Mouse (Mus musculus): Measurements from ENCODE around the gene Tbc1d4. TPM values are rescaled to one million over a fixed set of nuclear protein-coding genes. Genes with fewer than 3 reads are reported as not detected.
A peak's percentile ranks its signal among the peaks of the same experiment; 100 is the strongest.

Gene Tbc1d4
- polyA plus RNA-seq, 1 experiment = 10.6 TPM

DNA sequence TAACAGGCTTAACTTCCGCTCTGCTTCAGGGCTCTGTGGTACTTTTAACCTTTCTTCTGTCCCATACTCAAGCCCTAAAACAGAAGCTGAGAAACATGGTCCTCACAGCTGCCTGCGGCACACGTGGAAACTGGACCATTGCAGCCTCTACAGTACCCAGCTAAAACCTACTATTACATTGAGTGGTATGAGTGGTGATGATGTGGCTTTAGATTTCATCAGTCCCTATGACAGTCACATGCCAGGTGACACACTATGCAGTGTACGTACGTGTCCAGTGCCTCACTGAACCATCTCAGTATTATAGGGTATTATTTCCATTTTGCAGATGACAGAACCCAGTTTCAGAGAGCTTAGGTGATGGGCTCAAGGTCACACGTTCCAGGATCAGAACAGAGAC, 28.4 kb upstream of the Tbc1d4 start:
- WGBS = 88% methylated on average over 6 of the region's 6 CpGs
- no peak for DNase-seq

DNA sequence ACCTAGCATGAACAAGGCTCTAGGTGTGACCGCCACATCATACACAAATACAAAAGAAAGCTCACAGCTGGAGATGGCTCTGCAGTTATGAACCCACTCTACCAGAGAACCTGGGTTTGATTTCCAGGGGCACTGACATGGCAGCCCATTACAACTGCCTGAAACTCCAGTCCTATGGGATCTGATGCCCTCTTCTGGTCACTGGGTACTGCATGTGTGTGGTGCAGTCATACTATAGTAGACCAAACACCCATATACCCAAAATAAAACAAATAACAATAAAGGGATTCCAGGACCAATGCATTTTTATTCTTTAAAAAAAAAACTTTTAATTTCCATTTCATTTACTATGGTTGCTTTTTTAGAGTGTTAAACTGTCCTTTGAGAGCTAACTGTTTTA, 26.8 kb upstream of the Tbc1d4 start:
- no peak for DNase-seq
- H3K4me1 ChIP-seq (ENCODE audit: control insufficient read depth, insufficient read depth, low read length) = no peaks in the 10 kb centered on the region

More for the DNA sequence above, 28.4 kb upstream of the Tbc1d4 start:
- Histone ChIP-seq H3K4me3 (replicated peaks; ENCODE audit: extremely low read depth, low read depth, low read length) (no peak overlapping the region), H3K4me1 (ENCODE audit: control insufficient read depth, insufficient read depth, low read length) (no peaks in the 10 kb centered on the region)
- no peak for TF ChIP-seq POLR2A (IDR thresholded peaks at IDR 0.05; ENCODE audit: borderline replicate concordance, extremely low read depth, low read depth, low read length)
- no peak for TF ChIP-seq CTCF (IDR thresholded peaks at IDR 0.05; ENCODE audit: insufficient read depth, low read length)

DNA sequence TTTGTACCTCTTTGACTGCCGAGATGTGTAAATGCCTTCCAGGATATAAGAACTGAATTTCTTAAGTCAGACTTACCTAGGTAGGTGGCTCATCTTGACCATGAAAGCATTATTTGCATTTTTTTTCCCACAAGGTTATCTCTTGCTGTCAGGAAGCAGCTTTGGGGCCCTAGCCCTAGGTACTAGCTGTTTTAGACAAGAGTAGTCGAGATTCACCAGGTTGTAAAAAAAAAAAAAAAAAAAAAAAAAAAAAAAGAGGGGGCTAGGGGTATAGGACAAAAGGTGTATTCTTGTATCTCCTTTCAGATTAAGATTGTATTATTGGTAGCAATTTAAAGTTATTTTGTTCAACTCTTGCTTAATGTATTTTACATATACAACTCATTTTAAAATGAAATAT, 21.6 kb upstream of the Tbc1d4 start:
- WGBS = 80% methylated on average over 2 of the region's 2 CpGs
- Histone ChIP-seq H3K4me3 (replicated peaks; ENCODE audit: extremely low read depth, low read depth, low read length) (no peak overlapping the region), H3K4me1 (ENCODE audit: control insufficient read depth, insufficient read depth, low read length) (no peaks in the 10 kb centered on the region)
- TF ChIP-seq CTCF (IDR thresholded peaks at IDR 0.05; ENCODE audit: insufficient read depth, low read length) (no peak), POLR2A (IDR thresholded peaks at IDR 0.05; ENCODE audit: borderline replicate concordance, extremely low read depth, low read depth, low read length) (no peak)
- no peak for DNase-seq

More for the DNA sequence above, 26.8 kb upstream of the Tbc1d4 start:
- TF ChIP-seq CTCF (IDR thresholded peaks at IDR 0.05; ENCODE audit: insufficient read depth, low read length) = no peak
- TF ChIP-seq POLR2A (IDR thresholded peaks at IDR 0.05; ENCODE audit: borderline replicate concordance, extremely low read depth, low read depth, low read length) = no peak
- 97% methylated on average over 1 of the region's 1 CpGs for WGBS
- no peak overlapping the region for H3K4me3 ChIP-seq (replicated peaks; ENCODE audit: extremely low read depth, low read depth, low read length)

DNA sequence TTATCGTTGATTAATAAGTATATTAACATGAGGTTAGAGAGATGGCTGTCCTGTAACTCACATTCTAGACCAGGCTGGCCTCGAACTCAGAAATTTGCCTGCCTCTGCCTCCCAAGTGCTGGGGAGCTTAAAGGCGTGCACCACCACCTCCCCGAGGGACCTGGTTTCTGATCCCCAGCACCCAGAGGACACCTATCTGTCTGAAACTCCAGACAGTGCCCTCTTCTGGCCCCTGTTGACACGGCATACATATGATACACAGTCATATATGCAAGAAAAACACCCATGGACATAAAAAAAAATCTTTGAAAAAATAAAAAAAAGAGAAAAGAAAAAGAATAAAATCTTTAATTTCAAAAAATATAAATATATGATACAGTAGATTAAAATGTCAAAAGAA, 8.7 kb upstream of the Tbc1d4 start:
- H3K4me3 ChIP-seq (replicated peaks; ENCODE audit: extremely low read depth, low read depth, low read length) = no peak overlapping the region
- WGBS = 87% methylated on average over 5 of the region's 5 CpGs
- no peak for DNase-seq
- H3K4me1 ChIP-seq (ENCODE audit: control insufficient read depth, insufficient read depth, low read length) = no peaks in the 10 kb centered on the region
- TF ChIP-seq POLR2A (IDR thresholded peaks at IDR 0.05; ENCODE audit: borderline replicate concordance, extremely low read depth, low read depth, low read length) (no peak), CTCF (IDR thresholded peaks at IDR 0.05; ENCODE audit: insufficient read depth, low read length) (no peak)

DNA sequence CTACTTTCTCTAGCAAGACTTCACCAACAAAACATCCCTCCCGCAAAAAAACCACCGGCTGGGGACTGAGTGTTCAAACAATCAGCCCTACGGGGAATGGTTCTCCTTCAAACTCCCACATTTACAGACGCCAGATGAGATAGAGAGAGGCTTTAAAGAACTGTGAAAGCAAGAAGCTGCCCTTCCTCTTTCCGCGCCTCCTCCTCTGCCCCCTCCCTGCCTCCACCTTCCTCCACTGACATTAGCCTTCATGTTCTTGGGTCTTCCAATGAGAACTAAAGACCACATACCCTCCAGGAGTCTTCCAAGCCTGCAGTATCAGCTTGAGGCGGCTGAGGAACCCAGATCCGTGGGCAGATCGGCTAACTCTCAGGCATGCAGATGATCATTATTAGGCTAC, 7.2 kb upstream of the Tbc1d4 start:
- Histone ChIP-seq H3K4me3 (replicated peaks; ENCODE audit: extremely low read depth, low read depth, low read length) (no peak overlapping the region), H3K4me1 (ENCODE audit: control insufficient read depth, insufficient read depth, low read length) (no peaks in the 10 kb centered on the region)
- DNase-seq = no peak
- 65% methylated on average over 9 of the region's 9 CpGs for WGBS
- TF ChIP-seq POLR2A (IDR thresholded peaks at IDR 0.05; ENCODE audit: borderline replicate concordance, extremely low read depth, low read depth, low read length) = no peak
- TF ChIP-seq CTCF (IDR thresholded peaks at IDR 0.05; ENCODE audit: insufficient read depth, low read length) = no peak

DNA sequence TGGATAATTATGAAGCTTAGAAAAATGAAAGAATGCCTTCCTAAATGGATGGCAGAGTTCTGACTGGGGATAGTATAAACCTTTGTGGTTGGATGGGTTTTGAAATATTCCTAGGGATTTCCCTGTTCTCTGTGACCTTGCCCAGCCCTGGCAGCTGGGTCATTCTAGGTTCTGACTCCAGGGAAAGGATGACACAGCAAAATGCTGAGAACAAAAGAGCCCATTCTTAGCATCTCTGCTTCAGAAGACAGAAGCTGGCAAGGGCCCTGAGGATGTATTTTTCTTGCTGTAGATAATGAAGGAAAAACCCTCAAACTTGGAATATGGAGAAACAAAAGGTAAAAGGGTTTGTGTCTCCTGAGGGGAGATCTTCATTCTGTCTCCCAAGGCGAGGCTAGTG, 4.2 kb upstream of the Tbc1d4 start:
- no peak for TF ChIP-seq POLR2A (IDR thresholded peaks at IDR 0.05; ENCODE audit: borderline replicate concordance, extremely low read depth, low read depth, low read length)
- no peak for TF ChIP-seq CTCF (IDR thresholded peaks at IDR 0.05; ENCODE audit: insufficient read depth, low read length)
- H3K4me1 ChIP-seq (ENCODE audit: control insufficient read depth, insufficient read depth, low read length) = no peaks in the 10 kb centered on the region
- no peak for DNase-seq
- no peak overlapping the region for H3K4me3 ChIP-seq (replicated peaks; ENCODE audit: extremely low read depth, low read depth, low read length)
- WGBS = 85% methylated on average over 1 of the region's 1 CpGs

DNA sequence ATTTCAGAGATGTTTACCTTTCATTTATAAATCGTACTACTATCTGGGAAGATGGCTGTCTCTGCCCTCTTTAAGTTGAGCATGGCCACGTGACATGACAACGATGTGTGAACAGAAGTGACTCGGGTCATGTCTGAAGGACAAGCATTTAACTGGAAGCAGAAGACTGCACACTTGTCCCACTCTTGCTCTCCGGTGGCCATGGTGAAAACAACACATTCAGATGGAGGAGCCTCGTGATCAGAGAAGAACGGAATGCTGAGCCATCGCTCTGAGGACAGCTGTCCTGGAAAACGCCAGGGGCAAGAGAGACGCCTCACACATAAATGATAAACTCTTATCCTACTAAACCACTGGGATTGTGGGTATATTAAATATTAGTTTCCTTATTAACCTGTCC, 1.7 kb upstream of the Tbc1d4 start:
- Histone ChIP-seq H3K4me3 (replicated peaks; ENCODE audit: extremely low read depth, low read depth, low read length) (no peak overlapping the region), H3K4me1 (ENCODE audit: control insufficient read depth, insufficient read depth, low read length) (no peaks in the 10 kb centered on the region)
- WGBS = 69% methylated on average over 10 of the region's 10 CpGs
- TF ChIP-seq POLR2A (IDR thresholded peaks at IDR 0.05; ENCODE audit: borderline replicate concordance, extremely low read depth, low read depth, low read length) (no peak), CTCF (IDR thresholded peaks at IDR 0.05; ENCODE audit: insufficient read depth, low read length) (no peak)
- DNase-seq = no peak

DNA sequence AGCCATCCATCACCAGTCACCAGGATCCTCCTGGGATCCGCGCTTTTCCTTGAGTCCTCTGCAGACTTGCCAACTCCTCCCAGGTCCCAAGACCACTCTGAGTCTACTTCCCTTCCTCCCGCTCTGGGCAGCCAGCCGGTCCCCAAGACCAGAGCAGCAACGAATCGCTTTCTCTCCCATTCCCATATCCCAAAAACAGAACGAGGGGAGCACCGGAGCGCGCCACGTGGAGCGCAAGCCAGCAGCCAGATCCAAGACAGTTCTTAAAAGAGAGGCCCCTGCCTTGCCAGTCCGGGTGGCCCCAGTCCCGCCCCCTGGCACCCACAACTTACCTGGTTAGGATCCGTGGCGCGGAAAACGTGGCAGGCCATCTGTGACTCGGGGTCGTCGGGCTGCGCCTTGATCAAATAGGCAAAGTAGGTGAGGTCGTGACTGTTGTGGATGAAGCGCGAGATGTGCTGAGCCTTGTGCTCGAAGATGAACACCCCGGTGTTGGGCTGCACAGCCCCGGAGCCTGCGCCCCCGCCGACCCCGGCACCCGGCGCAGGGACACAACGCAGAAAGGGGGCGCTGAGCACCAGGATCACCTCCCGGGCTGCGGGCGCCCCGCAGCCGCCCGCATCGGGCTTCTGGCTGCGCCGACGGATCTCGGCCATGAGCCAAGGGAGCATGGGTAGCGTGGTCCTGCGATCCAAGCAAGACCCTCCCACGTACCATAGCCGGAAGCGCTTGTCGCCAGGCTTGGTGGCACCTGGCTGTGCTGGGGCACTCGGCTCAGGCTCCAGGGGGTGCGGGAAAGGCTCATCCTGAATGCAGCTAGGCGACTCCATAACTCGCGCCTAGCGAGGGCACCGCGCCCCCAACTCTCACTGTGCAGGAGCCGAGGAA, 1.1 kb downstream of the Tbc1d4 start:
- Histone ChIP-seq H3K4me1 (ENCODE audit: control insufficient read depth, insufficient read depth, low read length) (no peaks in the 10 kb centered on the region), H3K4me3 (replicated peaks; ENCODE audit: extremely low read depth, low read depth, low read length) (peak overlapping the region; percentile 88)
- under 1% methylated on average over 62 of the region's 62 CpGs for WGBS
- DNase-seq = peak; percentile 34
- TF ChIP-seq POLR2A (IDR thresholded peaks at IDR 0.05; ENCODE audit: borderline replicate concordance, extremely low read depth, low read depth, low read length) = no peak
- no peak for TF ChIP-seq CTCF (IDR thresholded peaks at IDR 0.05; ENCODE audit: insufficient read depth, low read length)

DNA sequence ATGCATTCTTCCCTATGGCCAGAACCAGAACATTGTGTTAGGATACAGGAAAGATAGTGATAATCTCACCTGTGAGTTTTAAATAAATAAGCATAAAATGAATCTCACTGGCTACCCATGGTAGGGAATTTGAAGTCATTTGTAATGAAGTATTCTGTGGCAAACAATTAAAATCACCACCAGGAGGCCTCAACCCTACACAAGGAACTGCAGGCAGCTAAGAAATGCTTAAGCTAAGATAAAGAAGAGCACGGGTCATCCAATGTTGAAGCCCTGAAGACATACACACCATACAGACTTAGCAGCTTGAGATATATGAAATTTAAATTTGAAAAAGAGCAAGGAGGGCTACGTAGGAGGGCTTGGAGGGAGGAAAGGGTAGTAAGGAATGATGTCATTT, 3.1 kb downstream of the Tbc1d4 start:
- no peak for DNase-seq
- H3K4me3 ChIP-seq (replicated peaks; ENCODE audit: extremely low read depth, low read depth, low read length) = no peak overlapping the region
- 57% methylated on average over 2 of the region's 2 CpGs for whole genome bisulfite sequencing
- H3K4me1 ChIP-seq (ENCODE audit: control insufficient read depth, insufficient read depth, low read length) = no peaks in the 10 kb centered on the region
- TF ChIP-seq CTCF (IDR thresholded peaks at IDR 0.05; ENCODE audit: insufficient read depth, low read length) (no peak), POLR2A (IDR thresholded peaks at IDR 0.05; ENCODE audit: borderline replicate concordance, extremely low read depth, low read depth, low read length) (no peak)

DNA sequence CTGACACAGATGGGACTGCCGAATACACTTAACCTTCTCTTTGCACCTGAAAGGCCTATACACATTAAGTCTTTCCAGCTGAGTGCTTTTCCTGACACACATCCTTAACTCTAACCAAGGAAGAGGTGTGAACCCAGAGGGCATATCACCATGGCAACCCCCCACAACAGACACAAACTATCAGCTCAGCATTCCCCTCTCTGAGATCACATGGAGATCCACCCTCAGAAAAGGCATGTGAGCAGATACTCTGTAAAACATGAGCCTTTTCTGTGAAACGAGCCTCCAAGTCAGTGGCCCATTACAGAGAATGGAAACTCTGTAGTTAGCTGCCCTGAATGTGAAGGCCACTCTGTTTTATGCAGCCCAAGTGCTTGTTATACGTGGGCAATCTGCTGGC, 6.1 kb downstream of the Tbc1d4 start:
- no peak overlapping the region for H3K4me3 ChIP-seq (replicated peaks; ENCODE audit: extremely low read depth, low read depth, low read length)
- 65% methylated on average over 3 of the region's 3 CpGs for WGBS
- no peak for TF ChIP-seq POLR2A (IDR thresholded peaks at IDR 0.05; ENCODE audit: borderline replicate concordance, extremely low read depth, low read depth, low read length)
- TF ChIP-seq CTCF (IDR thresholded peaks at IDR 0.05; ENCODE audit: insufficient read depth, low read length) = no peak
- no peaks in the 10 kb centered on the region for H3K4me1 ChIP-seq (ENCODE audit: control insufficient read depth, insufficient read depth, low read length)
- no peak for DNase-seq

Data from lung, adult 2 months (tissue).